Mouse (Mus musculus) urinary bladder, postnatal 36 days (tissue): ENCODE results near the gene Lin7b.
"Not testable (repeated sequence)": the region's sequence is repeated elsewhere in the genome, so short reads cannot be mapped to it uniquely, and the experiment has no call there.

Experiments
- DNase-seq, 2 experiments: peaks; one replicate each; pipeline ENCODE4 v3.0.0; 2022; ENCODE audit warnings: low spot score in 2 of 2, mixed read lengths in 1 of 2

Lin7b gene

DNA sequence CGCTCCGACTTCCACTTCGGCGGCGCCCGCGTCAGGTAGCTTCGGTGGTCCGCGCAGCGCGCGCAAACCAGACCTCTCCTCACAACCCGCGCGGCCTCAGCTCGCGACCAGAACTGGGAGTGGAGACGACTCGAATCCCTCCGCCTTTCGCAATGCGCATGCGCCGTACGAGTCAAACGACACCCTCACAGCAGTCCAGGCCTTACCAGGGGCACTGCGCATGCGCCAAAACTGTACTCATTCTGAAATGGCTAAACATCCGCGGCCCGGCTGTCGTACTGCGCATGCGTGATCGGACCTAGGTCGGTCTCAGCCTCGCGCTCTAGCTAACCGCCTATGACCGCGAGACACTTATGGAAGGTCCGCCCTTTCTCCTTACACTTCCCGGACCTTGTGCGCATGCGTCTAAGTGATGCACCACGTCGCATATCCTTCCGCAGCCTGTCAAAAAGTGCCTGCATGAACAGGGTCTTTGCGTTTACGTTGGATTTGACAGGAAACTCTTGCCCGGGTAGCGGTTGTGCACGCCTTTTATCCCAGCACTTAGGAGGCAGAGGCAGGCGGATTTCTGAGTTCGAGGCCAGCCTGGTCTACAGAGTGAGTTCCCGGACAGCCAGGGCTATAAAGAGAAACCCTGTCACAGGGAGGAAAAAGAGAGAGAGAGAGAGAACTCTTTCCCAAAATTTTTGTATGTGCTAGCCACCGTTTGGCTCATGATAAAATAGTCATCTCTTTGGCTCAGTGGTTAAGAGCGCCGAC, 25.4 kb upstream of the Lin7b start, which contains the start of gene Snrnp70:
Gene Snrnp70, minus strand, starts transcription at position 165 of the 759 bp plus-strand sequence.
- DNase-seq: peak; percentile 99 to 100

GRCm38 (mm10) chr7:45395129-45395541, 24.8 kb upstream of the Lin7b start:
- DNase-seq: no peak

DNA sequence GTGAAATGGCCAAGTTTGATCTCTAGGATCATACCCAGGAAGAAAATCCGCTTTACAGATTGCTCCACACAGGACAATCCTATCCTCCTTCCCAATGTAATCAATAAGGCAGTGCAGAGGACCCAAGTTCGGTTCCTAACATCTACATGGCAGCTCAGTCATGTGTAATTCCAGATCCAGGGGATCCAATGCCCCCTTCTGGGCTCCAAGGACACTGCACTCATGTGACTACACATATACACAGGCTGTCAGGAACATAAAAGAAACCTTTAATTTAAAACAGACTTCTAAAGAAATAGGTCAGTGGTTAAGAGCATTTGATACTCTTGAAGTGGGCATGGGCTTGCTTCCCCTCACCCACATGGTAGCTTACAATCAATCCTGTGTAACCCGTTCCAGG, 15.7 kb upstream of the Lin7b start:
- DNase-seq: no peak

DNA sequence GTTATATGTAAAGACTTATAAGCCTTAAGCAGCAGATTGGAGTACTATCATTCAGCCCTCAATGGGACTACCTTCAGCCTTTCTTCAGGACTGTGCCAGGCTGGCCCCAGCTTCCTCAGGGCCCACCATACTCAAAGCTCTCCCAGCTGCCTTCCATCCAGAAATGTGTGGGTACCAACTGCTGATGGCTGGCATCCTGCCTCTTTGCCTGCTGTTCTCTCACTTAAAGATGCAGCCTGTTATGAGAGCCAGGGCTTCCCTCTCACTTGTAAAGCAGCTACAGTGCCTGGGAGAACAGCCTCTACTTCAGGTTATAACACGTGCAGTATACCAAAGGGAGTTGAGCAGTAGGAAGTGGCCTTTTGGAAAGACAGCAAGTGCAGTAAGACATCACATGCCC, 5.7 kb upstream of the Lin7b start:
- DNase-seq: no peak

DNA sequence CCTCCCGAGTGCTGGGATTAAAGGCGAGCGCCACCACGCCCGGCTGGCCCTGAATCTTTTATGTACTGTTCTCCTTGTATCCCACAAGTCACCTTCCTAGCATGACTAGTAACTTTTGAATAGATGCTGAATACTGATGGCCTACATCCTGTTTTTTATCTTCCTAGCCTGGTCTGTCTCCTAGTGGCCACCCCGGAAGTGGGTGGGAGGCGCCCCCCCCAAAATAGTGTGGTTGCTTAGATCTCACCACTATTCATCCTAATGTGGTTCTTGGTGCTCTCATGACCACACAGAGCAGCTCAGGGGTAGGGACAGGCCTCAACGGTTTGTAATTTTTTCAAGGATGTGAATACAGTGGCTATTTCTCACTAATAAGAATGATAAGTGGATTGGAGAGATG, 4.2 kb upstream of the Lin7b start:
- DNase-seq: no peak

GRCm38 (mm10) chr7:45372371-45372770, 2.0 kb upstream of the Lin7b start:
- no peak for DNase-seq

- no peak for DNase-seq
Observed at GRCm38 (mm10) chr7:45369836-45370474, 428 bp downstream of the Lin7b start.

- no peak for DNase-seq
Observed at GRCm38 (mm10) chr7:45369022-45369745, 1.2 kb downstream of the Lin7b start.

DNA sequence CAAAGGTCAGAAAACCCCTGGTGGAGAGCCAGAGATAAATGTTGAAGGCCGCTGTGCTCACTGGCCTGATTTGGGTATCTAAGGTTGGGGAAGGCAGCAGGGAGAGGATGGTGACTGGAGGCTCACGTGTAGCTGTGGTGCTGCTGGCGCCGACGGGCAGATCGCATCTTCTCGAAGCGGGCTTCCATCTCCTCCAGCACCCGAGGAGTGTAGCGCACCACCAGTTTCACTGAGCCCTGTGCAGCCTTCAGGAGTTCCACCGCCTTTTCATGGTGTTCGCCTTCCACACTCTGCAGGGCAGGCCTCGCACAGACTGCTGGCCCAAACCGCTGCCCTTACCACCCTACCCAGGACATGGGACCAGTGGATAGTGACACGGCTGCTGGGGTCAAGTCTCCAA, 2.2 kb downstream of the Lin7b start:
- DNase-seq: no peak

- peak; percentile 96 to 98 for DNase-seq
Observed at GRCm38 (mm10) chr7:45367020-45367880, 3.1 kb downstream of the Lin7b start.

DNA sequence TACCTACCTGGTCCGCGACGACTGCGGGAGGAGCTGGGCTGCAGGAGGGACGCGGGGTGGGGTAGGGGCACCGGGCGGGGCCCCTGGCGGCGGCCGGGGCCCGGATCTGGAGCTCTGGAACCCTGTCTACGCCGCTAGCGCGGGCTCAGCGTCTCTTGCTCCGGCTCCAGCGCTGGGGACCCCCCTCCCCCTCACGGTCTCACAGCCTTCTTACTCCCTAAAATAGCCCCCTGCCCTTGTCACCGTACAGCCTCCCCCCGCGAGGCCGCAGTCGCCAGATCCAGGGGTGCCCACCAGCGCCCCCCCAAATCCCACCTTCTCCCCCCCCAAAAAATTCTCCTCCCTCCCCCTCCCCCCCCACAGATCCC, 3.7 kb downstream of the Lin7b start, which contains the start of gene Ppfia3:
Gene Ppfia3, minus strand, starts transcription at position 368 of the 368 bp plus-strand sequence.
- DNase-seq: no peak

DNA sequence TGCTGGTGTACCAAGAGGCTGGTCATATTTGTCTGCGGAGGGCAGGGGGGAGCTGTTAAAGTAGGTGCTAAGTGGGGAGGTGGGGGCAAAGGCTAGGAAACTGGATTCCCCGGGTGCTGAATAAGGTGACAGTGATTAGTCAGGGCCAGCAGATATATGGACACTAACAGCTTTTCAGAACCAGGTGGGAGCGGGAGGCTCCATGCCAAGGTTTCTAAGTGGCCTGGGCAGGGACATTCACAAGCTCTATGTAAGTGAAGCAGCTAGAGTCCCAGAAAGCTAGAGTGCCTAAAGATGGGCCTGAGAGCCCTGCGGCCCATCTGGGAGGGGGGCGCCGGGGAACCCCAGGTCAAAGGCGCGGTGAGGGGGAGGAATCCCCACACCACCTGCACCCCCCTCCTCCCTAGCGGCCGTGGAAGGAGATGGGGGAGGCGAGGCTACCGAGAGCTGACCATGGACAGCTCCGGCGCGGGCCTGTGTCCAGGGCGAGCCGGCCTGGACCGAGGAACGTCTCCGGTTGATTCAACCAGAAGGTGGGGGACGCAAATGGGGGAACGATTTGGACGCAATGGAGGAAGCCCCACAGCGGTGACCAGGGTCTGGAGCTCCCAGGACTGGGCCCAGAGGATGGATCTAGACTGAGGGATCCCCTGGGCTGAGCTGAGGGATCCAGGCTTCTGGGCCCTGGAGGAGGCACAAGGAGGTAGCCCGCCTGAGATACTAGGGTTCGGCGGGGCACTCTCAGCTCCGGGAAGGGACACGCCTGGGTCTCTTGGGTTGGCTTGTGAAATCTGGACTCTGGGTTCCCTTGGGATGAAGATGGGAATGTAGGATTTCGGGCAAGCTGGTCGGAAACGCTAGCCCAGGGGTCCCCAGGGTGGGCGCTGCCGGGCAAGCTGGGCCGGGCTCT, 4.4 kb downstream of the Lin7b start:
- peak; percentile 20 to 50 for DNase-seq

DNA sequence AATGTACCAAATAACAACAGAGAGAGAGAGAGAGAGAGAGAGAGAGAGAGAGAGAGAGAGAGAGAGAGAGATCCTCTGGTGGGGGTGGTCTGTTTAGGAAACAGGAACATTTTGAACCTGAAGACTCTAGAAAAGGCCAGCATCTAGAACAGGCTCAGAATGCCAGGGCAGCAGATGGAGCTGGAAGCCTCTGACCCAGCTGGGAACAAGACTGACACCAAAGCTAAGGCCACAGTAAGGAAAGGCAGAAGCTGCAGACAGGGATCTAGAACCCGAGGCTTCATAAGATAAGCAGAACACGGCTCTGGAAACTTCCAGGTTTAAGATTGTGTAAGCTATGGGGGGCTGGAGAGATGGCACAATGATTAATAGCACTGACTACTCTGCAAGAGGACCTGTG, 6.4 kb downstream of the Lin7b start:
- DNase-seq: no peak

DNA sequence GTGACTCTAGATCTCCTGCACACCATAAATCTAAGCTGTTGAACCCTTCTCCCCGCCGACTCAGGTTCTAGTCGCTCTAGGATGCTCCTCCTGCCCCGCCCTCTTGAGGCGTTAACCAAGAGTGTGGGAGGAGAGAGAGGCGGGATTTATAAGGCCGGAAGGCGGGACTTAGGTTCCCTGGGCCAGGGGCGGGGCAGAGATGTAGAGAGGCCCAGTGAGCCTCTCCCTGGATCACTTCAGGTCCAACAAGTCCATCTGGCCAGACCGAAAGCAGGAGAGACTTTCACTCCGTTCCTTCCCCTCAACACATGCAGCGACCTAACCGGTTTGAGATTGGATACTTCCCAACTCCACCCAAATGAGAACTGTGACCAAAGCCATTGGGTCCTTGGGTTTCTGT, 7.6 kb downstream of the Lin7b start:
- DNase-seq: peak; percentile 53 to 73

DNA sequence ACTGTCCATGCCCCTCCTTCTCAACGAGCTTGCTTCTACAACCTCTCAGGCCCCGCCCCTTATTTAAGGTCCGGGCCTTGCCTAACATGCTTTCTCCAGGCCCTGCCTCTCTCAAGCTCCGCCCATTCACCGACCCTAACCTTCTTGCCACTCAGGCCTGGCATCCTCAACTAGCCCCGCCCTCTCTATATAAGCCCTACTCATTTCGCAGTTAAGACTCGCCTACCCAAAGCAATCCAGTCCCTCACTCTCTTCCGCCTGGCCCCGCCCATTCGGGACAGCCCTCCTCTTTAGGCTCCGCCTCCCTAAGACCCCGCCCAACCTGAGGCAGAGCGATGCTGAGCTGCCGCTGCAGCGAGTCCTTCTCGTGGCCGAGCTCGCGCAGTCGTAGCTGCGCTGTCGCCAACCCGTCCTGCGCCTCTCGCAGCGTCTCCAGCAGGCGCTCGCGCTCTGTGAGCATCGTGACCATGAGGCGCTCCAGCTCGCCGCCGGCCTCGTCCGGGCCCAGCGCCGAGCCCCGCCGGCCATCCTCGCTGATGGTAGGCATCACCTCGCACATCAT, 9.1 kb downstream of the Lin7b start:
- DNase-seq: peak; percentile 73 to 75

DNA sequence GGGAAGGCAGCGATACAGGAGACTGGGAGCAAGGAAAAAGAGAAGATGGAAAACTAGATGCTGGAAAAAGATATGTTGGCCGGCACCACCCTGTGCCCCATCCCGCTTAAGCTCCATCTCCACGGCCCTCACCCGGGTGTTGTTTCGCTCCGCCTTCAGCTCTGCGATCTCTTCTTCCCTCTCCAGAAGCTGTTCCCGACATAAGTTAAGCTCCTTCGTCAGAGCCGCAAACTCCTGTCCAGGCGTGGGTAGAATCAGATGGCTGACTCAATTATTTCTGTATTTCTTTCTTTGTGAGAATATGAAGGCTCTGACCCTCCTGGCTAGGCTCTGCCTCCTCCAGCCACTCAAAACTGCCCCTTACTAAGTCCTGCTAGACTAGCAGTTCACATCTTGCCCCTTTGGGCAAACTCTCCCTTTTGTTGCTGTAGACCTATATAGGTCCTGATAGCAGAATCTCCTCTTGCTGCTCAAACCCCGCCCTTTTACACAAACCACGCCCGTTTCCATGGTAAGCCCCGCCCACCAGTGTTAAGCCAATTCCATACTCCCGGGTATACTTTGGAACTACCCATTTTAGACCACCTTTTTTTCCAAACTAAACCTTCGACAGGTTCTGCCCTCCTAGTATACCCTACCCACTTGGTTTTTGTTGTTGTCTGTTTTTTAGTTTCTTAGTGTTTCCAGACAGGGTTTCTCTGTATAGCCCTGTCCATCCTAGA, 9.8 kb downstream of the Lin7b start:
- no peak for DNase-seq

DNA sequence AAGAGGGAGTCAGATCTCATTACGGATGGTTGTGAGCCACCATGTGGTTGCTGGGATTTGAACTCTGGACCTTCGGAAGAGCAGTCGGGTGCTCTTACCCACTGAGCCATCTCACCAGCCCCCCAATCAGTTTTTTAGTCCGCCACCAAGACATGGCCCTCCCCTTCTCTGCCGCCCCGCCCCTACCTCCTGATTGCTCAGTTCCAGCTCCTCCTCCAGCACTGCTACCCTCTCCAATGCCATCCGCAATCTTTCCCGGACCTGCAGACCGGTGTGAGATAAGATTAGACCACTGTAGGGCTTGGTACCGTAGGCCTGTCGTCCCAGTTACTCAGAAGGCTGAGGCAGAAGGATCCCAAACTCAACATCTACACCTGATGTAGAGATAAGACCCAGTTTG, 11.3 kb downstream of the Lin7b start:
- not testable (repeated sequence) for DNase-seq

DNA sequence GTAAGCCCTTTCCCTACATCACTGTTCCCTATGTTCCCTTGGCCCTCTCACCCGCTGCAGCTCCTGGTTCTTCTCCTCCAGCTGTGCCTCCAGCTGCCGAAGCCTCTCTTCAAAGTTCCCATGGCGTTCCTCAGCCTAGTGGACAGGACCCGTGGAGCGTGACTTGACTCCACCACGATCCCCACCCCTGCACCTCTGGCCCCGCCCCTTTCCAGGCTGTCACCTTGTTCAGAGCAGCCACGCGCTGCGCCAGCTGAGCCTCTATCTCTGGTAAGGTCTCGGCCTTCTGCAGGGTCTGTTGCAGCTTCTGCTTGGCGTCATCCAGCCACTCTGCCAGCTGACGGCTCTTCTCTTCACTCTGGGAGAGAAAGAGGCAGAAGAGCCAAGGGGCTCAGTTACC, 14.3 kb downstream of the Lin7b start:
- DNase-seq: no peak

GRCm38 (mm10) chr7:45355318-45356020, 14.9 kb downstream of the Lin7b start:
- DNase-seq: no peak
